Mouse (Mus musculus) right cerebral cortex, postnatal 4 days (tissue): ENCODE results near the gene Card19.

Experiments
- DNase-seq: peaks from one replicate; pipeline ENCODE4 v3.0.0-alpha.2; 2022

Card19 gene

DNA sequence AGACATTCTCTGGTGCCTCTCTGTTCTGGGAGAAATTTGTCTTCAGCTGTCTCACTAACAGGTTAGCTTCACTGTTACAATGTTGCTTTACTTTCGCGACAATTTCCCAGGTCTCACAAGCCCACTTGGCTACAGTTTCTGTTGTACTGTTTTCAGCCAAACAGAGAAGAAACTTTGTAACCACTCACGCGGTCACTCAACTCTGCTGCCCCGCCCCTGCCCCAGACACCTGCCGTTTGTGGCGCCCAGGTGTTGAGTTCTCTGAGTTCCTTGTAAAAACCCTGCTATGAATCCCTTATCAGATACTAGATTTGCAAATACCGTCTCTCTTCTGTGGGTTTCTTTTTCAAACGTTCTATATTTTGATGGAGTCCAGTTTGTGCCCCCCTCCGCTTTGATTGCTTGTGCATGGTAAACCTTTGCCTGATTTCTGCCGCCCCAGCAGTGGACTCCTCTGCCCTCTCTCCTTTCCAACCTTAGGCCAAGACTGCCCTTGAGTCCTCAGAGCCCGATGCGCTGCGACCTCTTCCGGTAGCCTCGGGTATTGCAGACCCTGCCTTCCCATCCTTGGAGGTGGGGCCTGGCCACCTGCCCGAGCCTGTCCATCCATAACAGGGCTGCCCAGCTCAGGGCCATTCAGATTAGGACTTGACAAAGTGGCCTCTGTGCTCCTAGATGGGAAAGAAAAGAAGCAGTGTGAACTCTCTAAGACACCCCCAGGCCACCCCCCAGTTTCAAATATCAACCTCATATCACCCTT lies 46.2 kb downstream of the Card19 start:
- peak; percentile 90 for DNase-seq

DNA sequence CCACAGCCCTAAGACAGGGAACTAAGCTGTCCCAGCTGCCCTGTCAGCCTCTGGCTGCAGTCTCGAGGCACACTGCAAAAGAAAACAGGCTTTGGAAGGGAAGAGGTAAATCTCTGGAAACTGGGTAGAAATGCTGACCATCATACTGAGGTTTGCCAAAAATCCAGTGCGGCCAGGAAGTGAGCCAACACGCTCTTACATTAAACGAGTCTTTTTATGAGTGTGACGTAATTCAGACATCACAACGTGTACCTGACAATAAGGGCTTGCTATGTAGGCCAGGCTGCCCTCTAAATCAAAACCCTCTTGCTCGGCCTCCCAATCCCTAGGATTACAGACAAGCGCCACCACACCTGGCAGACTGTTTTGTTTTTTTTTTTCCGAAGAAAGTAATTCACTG lies 48.8 kb downstream of the Card19 start:
- DNase-seq = no peak

- DNase-seq = no peak
Measured at GRCm38 (mm10) chr13:49163645-49164044, 52.2 kb downstream of the Card19 start.

DNA sequence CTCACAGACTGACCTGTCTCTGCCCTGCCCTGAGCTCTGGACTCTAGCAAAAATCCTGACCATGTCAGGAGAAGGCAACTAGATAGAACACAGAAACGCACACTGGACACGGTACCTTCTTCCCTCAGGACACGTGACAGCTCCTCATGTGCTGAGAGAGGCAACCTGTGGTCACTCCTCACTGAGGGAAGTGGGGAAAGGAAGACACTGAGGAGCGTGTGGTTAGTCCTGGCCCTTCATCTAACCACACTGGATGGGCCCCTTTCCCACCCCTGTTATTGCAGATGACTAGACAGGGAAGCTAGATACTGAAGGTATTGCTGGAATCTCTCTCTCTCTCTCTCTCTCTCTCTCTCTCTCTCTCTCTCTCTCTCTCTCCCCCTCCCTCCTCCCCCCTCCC lies 53.1 kb downstream of the Card19 start:
- DNase-seq = no peak

- DNase-seq = no peak
Measured at GRCm38 (mm10) chr13:49161236-49161635, 54.6 kb downstream of the Card19 start.

DNA sequence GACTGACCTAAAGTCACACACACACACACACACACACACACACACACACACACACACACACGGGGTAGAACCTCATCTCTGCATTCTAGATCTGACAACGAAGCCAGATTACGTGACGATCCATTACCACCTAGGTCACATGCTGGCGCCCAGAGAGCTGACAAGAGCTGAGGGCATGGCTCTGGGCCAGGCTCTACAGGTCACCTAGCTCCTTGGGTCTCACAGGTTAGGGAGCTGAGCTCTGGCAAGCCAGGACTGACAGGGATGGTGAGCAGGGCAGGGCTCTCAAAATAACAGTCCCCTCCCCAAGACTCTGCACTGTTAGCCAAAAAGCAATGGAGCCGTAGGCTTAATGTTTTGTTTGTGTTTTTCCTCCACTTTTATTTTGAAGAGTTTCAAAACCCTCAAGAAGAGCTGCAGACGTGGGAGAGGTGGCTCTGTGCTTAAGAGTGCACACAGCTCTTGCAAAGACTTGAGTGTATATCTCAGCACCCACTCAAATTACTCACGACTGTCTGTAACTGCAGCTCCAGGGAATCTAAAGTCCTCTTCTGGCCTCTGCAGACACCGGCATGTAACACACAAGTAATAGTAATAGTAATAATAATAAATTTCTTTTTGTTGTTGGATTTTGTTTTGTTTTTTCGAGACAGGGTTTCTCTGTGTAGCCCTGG lies 57.7 kb downstream of the Card19 start:
- no peak for DNase-seq

DNA sequence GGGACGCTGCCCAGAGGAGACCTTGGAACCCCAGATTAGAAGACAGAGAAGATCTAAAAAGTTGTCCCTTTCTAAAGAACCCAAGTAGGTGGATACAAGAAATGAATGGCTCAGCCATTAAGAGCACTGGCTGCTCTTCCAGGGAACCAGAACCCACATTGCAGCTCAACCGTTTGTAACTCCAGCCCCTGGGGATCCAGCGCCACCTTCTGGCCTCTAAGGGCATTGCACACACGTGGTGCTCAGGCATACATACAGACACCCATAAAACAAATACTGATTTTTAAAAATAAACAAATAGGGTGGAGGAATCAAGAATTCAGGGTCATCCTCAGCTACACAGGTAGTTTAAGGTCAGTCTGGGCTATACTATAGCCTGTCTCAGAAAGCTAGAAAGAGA lies 59.2 kb downstream of the Card19 start:
- DNase-seq = no peak

DNA sequence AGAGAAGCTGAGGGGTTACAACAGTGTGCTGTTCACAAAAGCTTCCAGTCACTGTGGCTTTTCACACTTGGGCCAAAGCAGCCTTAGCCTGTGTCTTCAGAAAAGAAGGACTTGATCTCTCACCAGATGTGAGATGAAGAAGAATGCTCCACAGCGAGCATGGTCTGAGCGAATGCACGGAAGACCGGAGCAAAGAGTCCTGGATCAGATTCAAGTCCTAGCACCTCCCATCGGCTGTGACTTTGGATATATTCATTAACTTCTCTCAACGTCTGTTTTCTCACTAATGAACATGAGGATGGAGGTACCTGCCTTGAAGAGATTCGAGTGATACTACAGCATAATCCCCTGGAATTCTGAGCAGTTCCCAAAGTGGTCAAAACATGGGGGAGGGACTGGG lies 61.2 kb downstream of the Card19 start:
- DNase-seq = no peak

DNA sequence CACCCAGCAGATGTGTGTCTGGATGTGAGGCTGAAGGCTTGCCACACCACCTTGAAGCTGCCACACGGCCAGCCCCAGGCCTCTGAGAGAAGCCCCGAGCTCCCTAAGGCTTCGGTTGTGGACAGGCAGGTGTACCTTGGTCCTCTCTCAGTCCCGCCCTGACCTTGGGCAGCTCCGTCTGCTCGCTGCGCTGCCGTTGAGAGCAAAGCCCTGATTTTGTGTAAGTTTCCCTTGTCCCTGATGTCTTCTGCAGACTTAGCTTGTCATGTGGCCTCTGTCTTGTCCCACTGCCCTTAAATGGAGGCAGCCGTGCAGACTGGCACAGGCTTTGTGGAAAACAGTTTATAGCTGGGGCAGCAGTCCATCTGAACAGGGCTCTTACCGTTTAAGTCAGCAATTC lies 61.8 kb downstream of the Card19 start:
- no peak for DNase-seq
